Mouse (Mus musculus) forebrain, embryonic 12.5 days (tissue): ENCODE data around the gene Ascc1. TPM values are rescaled to one million over a fixed set of nuclear protein-coding genes. Genes with fewer than 3 reads are reported as not detected.
"Not testable (repeated sequence)": the region's sequence is repeated elsewhere in the genome, so short reads cannot be mapped to it uniquely, and the experiment has no call there.

ENCODE experiments used
- ATAC-seq: fragments of 200-750 bp; cut with Nextera tagmentation; 2 replicates; pipeline ENCODE4 v1.8.0; 2017; ENCODE audit warnings: moderate TSS enrichment; ENCODE audit not compliant: low FRiP score
- H3K27ac ChIP-seq: fragments of 300-500 bp; sonication (generic); 2 replicates; pipeline ENCODE4 v1.5.1; 2016; ENCODE audit warnings: mild to moderate bottlenecking
- H3K27me3 ChIP-seq: fragments of 300-500 bp; sonication (generic); 2 replicates; pipeline ENCODE4 v1.6.1; 2016; ENCODE audit warnings: mild to moderate bottlenecking
- H3K36me3 ChIP-seq: fragments of 300-500 bp; sonication (generic); replicated peaks from 2 replicates; pipeline ENCODE4 v1.6.1; 2016; ENCODE audit warnings: mild to moderate bottlenecking
- H3K4me1 ChIP-seq: fragments of 300-500 bp; sonication (generic); 2 replicates; pipeline ENCODE4 v1.6.1; 2016
- H3K4me2 ChIP-seq: fragments of 300-500 bp; sonication (generic); 2 replicates; pipeline ENCODE4 v1.6.1; 2016; ENCODE audit warnings: mild to moderate bottlenecking, moderate library complexity
- H3K4me3 ChIP-seq: fragments of 300-500 bp; sonication (generic); replicated peaks from 2 replicates; pipeline ENCODE4 v1.5.1; 2016; ENCODE audit warnings: mild to moderate bottlenecking
- H3K9ac ChIP-seq: fragments of 300-500 bp; sonication (generic); 2 replicates; pipeline ENCODE4 v1.6.1; 2016; ENCODE audit warnings: mild to moderate bottlenecking
- H3K9me3 ChIP-seq: fragments of 300-500 bp; sonication (generic); 2 replicates; pipeline ENCODE4 v1.6.1; 2016
- WGBS: fragments of 180-500 bp; shearing (Covaris S2); methylation state at CpG from one replicate; pipeline ENCODE4 v1.1.7; 2016; 5-methylcytosine and 5-hydroxymethylcytosine counted together
- microRNA-seq: library from miRNA; unstranded; fragments of <30 nt; microRNA quantifications from one replicate; pipeline ENCODE4, GENCODE M21; 2017
- polyA plus RNA-seq: library from polyadenylated mRNA; unstranded; fragments of >200 nt; fragmentation: Nextera tagmentation; extraction: Ambion mirVana; gene quantifications from 2 replicates; pipeline ENCODE4 v1.2.1, GENCODE M21; 2016

The Ascc1 gene
- polyA plus RNA-seq, 1 experiment from 2014 or later: 38.6 TPM

DNA sequence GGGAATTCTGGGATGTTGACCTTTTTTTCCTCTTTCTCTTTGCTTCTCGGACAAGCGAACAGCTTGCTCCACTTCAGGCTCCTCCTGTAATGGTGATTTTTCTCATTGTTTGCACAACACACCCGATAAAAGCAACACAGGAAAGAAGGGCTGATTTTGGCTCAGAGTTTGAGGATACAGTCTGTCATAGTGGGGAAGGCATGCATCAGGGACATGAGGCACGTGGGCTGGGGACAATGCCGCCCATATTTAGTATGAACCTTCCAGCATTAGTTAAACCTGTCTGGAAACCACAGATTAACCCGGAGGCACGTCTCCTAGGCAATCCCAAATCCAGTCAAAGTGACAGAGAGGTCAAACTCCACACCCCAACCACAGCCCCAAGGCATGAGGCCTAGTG lies 134.3 kb downstream of the Ascc1 start:
- ATAC-seq: no peak
- WGBS: 78% methylated on average over 7 of the region's 7 CpGs
- Histone ChIP-seq H3K27ac (no peak overlapping the region), H3K4me1 (peaks cover 5% of the 10 kb centered on the region; the same call in 1 of the 2 replicates), H3K4me2 (no peak overlapping the region), H3K36me3 (no peaks in the 10 kb centered on the region), H3K4me3 (no peak overlapping the region), H3K9ac (no peak overlapping the region), H3K9me3 (no peaks in the 10 kb centered on the region), H3K27me3 (no peaks in the 10 kb centered on the region)

DNA sequence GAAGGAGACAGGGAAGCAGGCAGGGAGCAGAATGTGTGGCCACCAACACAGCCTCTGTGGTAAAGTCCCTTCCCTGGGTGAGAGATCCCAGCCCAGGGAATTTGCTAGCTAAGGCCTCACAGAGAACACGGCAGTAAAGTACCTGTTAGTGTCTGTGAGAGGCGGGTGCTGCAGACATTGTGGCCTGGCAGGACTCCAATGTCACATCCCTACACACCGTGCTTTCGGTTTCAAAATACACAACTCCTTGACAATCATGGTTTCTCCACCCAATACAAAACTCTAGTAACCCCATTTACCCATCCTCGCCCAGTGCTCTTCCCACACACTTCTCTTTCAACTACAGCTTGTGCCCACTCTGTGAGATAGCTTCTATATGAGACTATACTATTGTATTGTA lies 136.1 kb downstream of the Ascc1 start:
- Histone ChIP-seq H3K9ac (no peak overlapping the region), H3K9me3 (no peaks in the 10 kb centered on the region), H3K4me1 (peaks cover 3% of the 10 kb centered on the region; the same call in 1 of the 2 replicates), H3K4me3 (no peak overlapping the region), H3K27me3 (no peaks in the 10 kb centered on the region), H3K36me3 (no peaks in the 10 kb centered on the region), H3K27ac (no peak overlapping the region), H3K4me2 (no peak overlapping the region)
- ATAC-seq: no peak
- 89% methylated on average over 5 of the region's 5 CpGs for WGBS

DNA sequence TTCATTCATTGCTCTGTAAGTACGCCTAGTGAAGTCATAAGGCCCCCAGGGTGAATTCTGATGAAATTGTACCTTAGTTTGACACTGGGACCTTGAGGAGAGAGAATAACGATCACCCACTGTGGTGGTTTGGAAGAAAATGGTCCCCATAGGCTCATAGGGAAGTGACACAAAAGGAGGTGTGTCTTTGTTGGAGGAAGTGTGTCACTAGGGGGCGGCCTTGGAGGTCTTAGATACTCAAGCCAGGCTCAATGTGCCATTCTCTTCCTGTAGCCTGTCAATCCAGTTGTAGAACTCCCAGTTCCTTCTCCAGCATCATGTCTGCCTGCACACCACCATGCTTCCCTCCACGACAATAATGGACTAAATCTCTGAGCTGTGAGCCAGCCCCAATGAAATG lies 138.1 kb downstream of the Ascc1 start:
- no peak overlapping the region for H3K4me2 ChIP-seq
- no peak overlapping the region for H3K27ac ChIP-seq
- H3K27me3 ChIP-seq: no peaks in the 10 kb centered on the region
- no peak for ATAC-seq
- no peaks in the 10 kb centered on the region for H3K4me1 ChIP-seq
- no peak overlapping the region for H3K4me3 ChIP-seq
- H3K9me3 ChIP-seq: no peaks in the 10 kb centered on the region
- 88% methylated on average over 4 of the region's 4 CpGs for WGBS
- no peak overlapping the region for H3K9ac ChIP-seq
- no peaks in the 10 kb centered on the region for H3K36me3 ChIP-seq

DNA sequence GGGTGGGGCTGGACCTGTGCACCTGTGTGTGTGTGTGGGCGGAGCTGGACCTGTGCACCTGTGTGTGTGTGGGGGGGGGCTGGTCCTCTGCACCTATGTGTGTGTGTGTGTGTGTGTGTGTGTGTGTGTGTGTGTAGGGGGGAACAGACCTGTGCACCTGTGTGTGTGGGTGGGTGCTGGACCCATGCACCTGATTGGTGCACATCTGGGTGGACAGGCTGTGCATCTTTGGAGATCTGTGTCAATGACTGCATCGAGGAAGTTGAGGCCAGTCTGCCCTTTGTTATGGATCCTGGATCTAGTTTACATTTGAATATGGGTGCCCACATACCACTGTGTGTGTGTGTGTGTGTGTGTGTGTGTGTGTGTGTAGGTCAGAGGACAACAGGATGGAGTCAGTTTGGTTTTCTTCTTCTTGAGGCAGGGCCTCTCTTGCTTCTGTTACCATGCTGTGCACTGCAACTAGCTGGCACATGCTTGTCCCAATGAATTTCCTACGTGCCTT lies 139.1 kb downstream of the Ascc1 start:
- H3K9me3 ChIP-seq: no peaks in the 10 kb centered on the region
- ATAC-seq: no peak
- H3K27ac ChIP-seq: no peak overlapping the region
- H3K27me3 ChIP-seq: no peaks in the 10 kb centered on the region
- H3K36me3 ChIP-seq: no peaks in the 10 kb centered on the region
- H3K9ac ChIP-seq: no peak overlapping the region
- H3K4me2 ChIP-seq: no peak overlapping the region
- no peak overlapping the region for H3K4me3 ChIP-seq
- WGBS: 93% methylated on average over 3 of the region's 3 CpGs
- no peaks in the 10 kb centered on the region for H3K4me1 ChIP-seq

DNA sequence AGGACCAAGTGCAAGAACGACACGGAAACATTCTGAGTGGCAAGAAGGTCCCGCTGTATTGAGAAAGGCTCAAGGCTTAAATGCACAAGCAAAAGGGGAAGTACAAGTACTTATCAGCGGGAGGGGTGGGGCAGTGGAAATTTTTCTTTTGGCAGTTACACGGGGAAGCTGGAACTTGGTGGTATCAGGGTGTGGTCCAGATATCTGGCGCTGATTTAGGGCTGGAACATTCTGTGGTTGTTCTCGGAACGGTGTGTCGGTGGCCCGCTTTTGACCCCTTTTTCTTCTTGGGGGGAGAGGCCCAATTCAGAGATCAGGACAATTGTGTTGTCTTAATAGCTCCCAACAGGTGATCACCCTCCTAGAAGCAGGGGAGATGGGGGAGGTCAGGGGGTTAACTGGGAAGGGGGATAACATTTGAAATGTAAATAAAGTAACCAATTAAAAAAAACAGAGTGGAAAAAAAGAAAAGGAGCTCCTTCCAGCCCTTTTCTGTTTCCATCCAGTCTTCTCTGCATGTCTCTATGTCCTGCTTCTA lies 145.0 kb downstream of the Ascc1 start:
- not testable (repeated sequence) for H3K4me3 ChIP-seq, H3K4me2 ChIP-seq, H3K9me3 ChIP-seq, H3K36me3 ChIP-seq, H3K4me1 ChIP-seq, H3K27ac ChIP-seq, H3K9ac ChIP-seq, H3K27me3 ChIP-seq
- WGBS: 59% methylated on average over 10 of the region's 10 CpGs
- ATAC-seq: 0 out of 2 replicates have a peak, but pooled peaks have one; percentile 3

DNA sequence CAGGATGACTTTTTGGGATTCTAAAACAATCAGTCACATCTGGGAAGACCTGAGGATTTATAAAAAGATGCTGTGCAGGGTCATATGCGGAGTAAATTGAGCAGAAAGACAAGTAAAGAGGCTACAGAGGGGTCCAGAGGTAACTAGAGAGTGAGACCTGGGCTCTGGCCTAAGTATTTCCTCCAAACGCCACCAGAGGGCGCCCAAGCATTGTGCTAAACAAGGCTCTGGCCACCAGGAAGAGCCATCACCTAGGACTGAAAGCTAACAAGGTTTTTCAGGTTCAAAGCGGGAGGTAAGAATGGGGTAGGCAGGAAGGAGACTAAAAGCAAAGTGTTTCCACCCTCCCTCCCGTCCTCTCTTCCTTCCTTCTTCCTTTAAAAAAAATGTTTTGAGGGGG lies 145.5 kb downstream of the Ascc1 start:
- H3K27ac ChIP-seq: no peak overlapping the region
- 0 out of 2 replicates have a peak, but pooled peaks cover 3% of the 10 kb centered on the region for H3K27me3 ChIP-seq
- peak; percentile 61; the same call in 1 of the 2 replicates for ATAC-seq
- H3K4me1 ChIP-seq: no peaks in the 10 kb centered on the region; the same call in 1 of the 2 replicates
- 4% methylated on average over 5 of the region's 5 CpGs for WGBS
- H3K9ac ChIP-seq: no peak overlapping the region
- H3K4me3 ChIP-seq: no peak overlapping the region
- no peaks in the 10 kb centered on the region for H3K36me3 ChIP-seq
- H3K4me2 ChIP-seq: no peak overlapping the region
- no peaks in the 10 kb centered on the region for H3K9me3 ChIP-seq

Small RNAs within 50 kb of the gene (microRNA-seq; reads per million reads assigned to microRNA genes)
- gene Mir6906: not detected

Other genes with a start within 250 kb of the Ascc1 start
- gene Dnajb12, start 123.2 kb upstream of the Ascc1 start, polyA plus RNA-seq: 21.2 and 22.7 TPM in 2 replicates
- gene Ddit4, start 51.0 kb upstream of the Ascc1 start, polyA plus RNA-seq: 58.9 and 61.6 TPM in 2 replicates
- 100 and 106 TPM in 2 replicates for gene Anapc16, start 330 bp downstream of the Ascc1 start, polyA plus RNA-seq
- gene Spock2, start 103.4 kb downstream of the Ascc1 start, polyA plus RNA-seq: 13.2 and 14.3 TPM in 2 replicates
- gene Chst3, start 216.5 kb downstream of the Ascc1 start, polyA plus RNA-seq: 3.7 and 4.0 TPM in 2 replicates